Mouse (Mus musculus) liver, adult 2 months (tissue): ENCODE results near the gene Mrpl58. TPM values are rescaled to one million over a fixed set of nuclear protein-coding genes. Genes with fewer than 3 reads are reported as not detected.
A peak's percentile ranks its signal among the peaks of the same experiment; 100 is the strongest.
"Not testable (repeated sequence)": the region's sequence is repeated elsewhere in the genome, so short reads cannot be mapped to it uniquely, and the experiment has no call there.

Experiments used
- DNase-seq: peaks from one replicate; pipeline ENCODE4 v3.0.0-alpha.2; 2011; ENCODE audit warnings: low read depth, low spot score; ENCODE audit errors: extremely low read depth
- H3K27ac ChIP-seq: fragments of 200-500 bp; replicated peaks from 2 replicates; pipeline ENCODE4 v1.5.1; 2012; ENCODE audit warnings: low read depth, mild to moderate bottlenecking, control low read depth, inconsistent platforms, low read length; ENCODE audit not compliant: insufficient read depth
- H3K27me3 ChIP-seq: fragments of 200-500 bp; 2 replicates; pipeline ENCODE4 v1.6.1; 2012; ENCODE audit warnings: mild to moderate bottlenecking, moderate library complexity, low read length, inconsistent platforms; ENCODE audit not compliant: control insufficient read depth, insufficient read depth
- H3K36me3 ChIP-seq: fragments of 200-500 bp; 2 replicates; pipeline ENCODE4 v1.6.1; 2012; ENCODE audit warnings: low read length, inconsistent platforms; ENCODE audit not compliant: control insufficient read depth, insufficient read depth
- H3K4me1 ChIP-seq: fragments of 200-500 bp; 2 replicates; pipeline ENCODE4 v1.6.1; 2011; ENCODE audit warnings: low read length; ENCODE audit not compliant: control insufficient read depth, insufficient read depth
- H3K4me3 ChIP-seq: fragments of 200-500 bp; 2 replicates; pipeline ENCODE4 v1.5.1; 2011; ENCODE audit warnings: low read depth, mild to moderate bottlenecking, control low read depth, low read length, moderate library complexity; ENCODE audit not compliant: insufficient read depth
- H3K79me2 ChIP-seq: fragments of 200-500 bp; 2 replicates; pipeline ENCODE4 v1.6.1; 2012; ENCODE audit warnings: inconsistent platforms, mild to moderate bottlenecking, low read length, moderate library complexity; ENCODE audit not compliant: control insufficient read depth, insufficient read depth
- H3K9ac ChIP-seq: fragments of 200-500 bp; 2 replicates; pipeline ENCODE4 v1.6.1; 2012; ENCODE audit warnings: low read depth, mild to moderate bottlenecking, control low read depth, inconsistent platforms, low read length
- CTCF ChIP-seq: fragments of 200-500 bp; IDR thresholded peaks from 2 replicates; pipeline ENCODE4 v1.5.1; 2011; ENCODE audit warnings: low read depth, low read length, control low read depth
- POLR2A ChIP-seq: fragments of 200-500 bp; IDR thresholded peaks from 2 replicates; pipeline ENCODE4 v1.6.1; 2011; ENCODE audit warnings: low read length, control low read depth; ENCODE audit not compliant: insufficient read depth; ENCODE audit errors: extremely low read depth
- WGBS: fragments of 180-500 bp; shearing (Covaris S2); methylation state at CpG from one replicate; pipeline ENCODE4 v1.1.7; 2018; 5-methylcytosine and 5-hydroxymethylcytosine counted together
- polyA plus RNA-seq: library from polyadenylated mRNA; depleted of rRNA; stranded (reverse); fragments of >200 nt; gene quantifications from 2 replicates; pipeline ENCODE4 v1.2.3, GENCODE M21; 2012
- total RNA-seq: library from RNA; depleted of rRNA; stranded (reverse); fragments of >200 nt; gene quantifications from 2 replicates; pipeline ENCODE4 v1.2.3, GENCODE M21; 2014

Mrpl58 gene
- total and polyA plus RNA-seq, 2 experiments = 67.2 to 70.0 TPM

- H3K27ac ChIP-seq = peak overlapping the region; percentile 71
- H3K79me2 ChIP-seq = no peaks in the 10 kb centered on the region
- DNase-seq = peak; percentile 55
- 24% methylated on average over 7 of the region's 7 CpGs for WGBS
- H3K4me1 ChIP-seq = peaks cover 30% of the 10 kb centered on the region
- no peak overlapping the region for H3K9ac ChIP-seq
- TF ChIP-seq POLR2A = no peak
- no peaks in the 10 kb centered on the region for H3K27me3 ChIP-seq
- H3K36me3 ChIP-seq = no peaks in the 10 kb centered on the region
- no peak overlapping the region for H3K4me3 ChIP-seq
Observed at GRCm38 (mm10) chr11:115448998-115449397, 45.4 kb downstream of the Mrpl58 start.

GRCm38 (mm10) chr11:115450176-115450575, 46.6 kb downstream of the Mrpl58 start:
- Histone ChIP-seq H3K27ac (peak overlapping the region; percentile 71), H3K79me2 (no peaks in the 10 kb centered on the region), H3K9ac (no peak overlapping the region), H3K4me3 (no peak overlapping the region), H3K27me3 (no peaks in the 10 kb centered on the region), H3K36me3 (no peaks in the 10 kb centered on the region), H3K4me1 (peaks cover 30% of the 10 kb centered on the region)
- DNase-seq = peak; percentile 95
- TF ChIP-seq POLR2A = no peak
- no peak for TF ChIP-seq CTCF
- WGBS = 23% methylated on average over 7 of the region's 7 CpGs

DNA sequence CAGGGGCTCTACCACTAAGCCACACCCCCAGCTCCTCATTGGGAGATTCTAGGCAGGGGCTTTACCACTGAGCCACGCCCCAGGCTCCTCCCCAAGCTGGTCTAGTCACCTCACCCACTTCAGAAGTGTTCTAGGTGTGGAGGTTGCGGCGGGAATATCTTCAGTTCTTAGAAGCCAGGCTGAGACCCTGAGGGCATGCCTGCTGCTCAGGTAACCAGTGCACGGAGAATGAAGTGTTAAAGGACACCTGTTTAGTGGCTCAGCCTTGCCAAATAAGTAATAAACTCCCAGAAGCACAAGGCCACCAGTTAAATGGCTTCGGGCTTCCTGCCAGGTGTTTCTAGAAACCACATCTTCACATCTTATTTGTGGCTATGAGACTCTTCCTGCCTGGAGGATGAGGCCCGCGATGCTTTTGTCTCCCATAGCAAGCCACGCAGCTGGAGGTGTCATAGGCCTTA, 48.3 kb downstream of the Mrpl58 start:
- DNase-seq = no peak
- Histone ChIP-seq H3K4me1 (peaks cover 24% of the 10 kb centered on the region), H3K9ac (no peak overlapping the region), H3K27me3 (no peaks in the 10 kb centered on the region), H3K79me2 (no peaks in the 10 kb centered on the region), H3K27ac (no peak overlapping the region), H3K4me3 (no peak overlapping the region), H3K36me3 (no peaks in the 10 kb centered on the region)
- TF ChIP-seq CTCF = no peak
- no peak for TF ChIP-seq POLR2A
- 89% methylated on average over 8 of the region's 8 CpGs for WGBS

GRCm38 (mm10) chr11:115452281-115452860, 48.8 kb downstream of the Mrpl58 start:
- no peak for TF ChIP-seq CTCF
- TF ChIP-seq POLR2A = no peak
- Histone ChIP-seq H3K4me1 (peaks cover 22% of the 10 kb centered on the region), H3K9ac (no peak overlapping the region), H3K27me3 (no peaks in the 10 kb centered on the region), H3K79me2 (no peaks in the 10 kb centered on the region), H3K27ac (no peak overlapping the region), H3K36me3 (no peaks in the 10 kb centered on the region), H3K4me3 (no peak overlapping the region)
- WGBS = 89% methylated on average over 7 of the region's 7 CpGs
- DNase-seq = no peak

DNA sequence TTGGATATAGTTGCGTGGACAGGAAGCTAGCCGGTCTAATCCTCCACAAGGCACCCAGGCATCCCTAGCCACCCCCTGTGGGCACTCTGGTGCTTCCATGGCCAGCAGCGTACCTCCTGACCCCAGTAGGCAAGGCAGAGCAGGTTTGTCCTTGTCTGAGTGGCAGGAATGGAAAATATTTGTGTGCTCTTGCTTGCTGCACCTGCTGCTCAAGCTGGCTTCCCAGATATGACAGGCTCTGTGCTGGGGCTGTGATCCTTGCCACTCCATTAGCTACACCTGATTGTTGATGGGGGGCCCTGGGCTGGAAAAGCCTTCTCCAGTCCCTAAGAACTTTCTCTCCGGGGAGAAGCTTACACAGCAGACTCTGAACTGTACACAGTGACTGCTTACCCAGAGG, 49.8 kb downstream of the Mrpl58 start:
- WGBS = 69% methylated on average over 4 of the region's 4 CpGs
- Histone ChIP-seq H3K36me3 (no peaks in the 10 kb centered on the region), H3K27me3 (no peaks in the 10 kb centered on the region), H3K79me2 (no peaks in the 10 kb centered on the region), H3K4me3 (no peak overlapping the region), H3K4me1 (peaks cover 25% of the 10 kb centered on the region), H3K9ac (no peak overlapping the region), H3K27ac (no peak overlapping the region)
- TF ChIP-seq POLR2A (no peak), CTCF (no peak)
- DNase-seq = no peak

- H3K27me3 ChIP-seq, H3K79me2 ChIP-seq, DNase-seq, H3K9ac ChIP-seq, H3K27ac ChIP-seq, H3K4me3 ChIP-seq, H3K36me3 ChIP-seq: not testable (repeated sequence)
- peaks cover 18% of the 10 kb centered on the region for H3K4me1 ChIP-seq
- WGBS = 93% methylated on average over 6 of the region's 6 CpGs
Observed at GRCm38 (mm10) chr11:115454822-115455221, 51.3 kb downstream of the Mrpl58 start.
